30 mouse cellular contexts compared by ENCODE assay signal in the genomic region with DNA sequence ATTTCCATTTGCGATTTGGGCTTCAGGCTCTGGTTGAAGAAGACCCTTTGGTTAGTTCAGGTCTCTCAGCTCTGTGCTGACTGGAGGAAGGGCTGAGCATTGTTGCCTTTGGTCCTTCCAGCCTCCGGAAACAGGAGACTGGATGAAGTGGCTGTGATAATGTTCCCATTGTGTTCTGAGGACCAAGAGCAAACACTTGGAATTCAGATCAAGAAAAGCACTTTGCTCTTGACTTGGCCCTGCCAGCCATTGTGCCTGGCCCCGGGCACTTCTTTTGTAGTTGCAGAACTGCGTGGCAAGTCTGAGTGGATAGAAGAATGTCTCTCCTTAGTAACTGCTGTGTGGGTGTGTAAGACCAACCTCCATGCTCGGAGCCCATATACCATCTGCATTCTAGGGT. TPM values are rescaled to one million over a fixed set of nuclear protein-coding genes. Genes with fewer than 3 reads are reported as not detected.
DNase-seq lines count a peak whose midpoint lies in the region; ATAC-seq and TF ChIP-seq lines count a peak whose summit lies in the region.
"Had no signal": no experiment of that assay in that cellular context is flagged by ENCODE, and none has a peak within 500 bp of the region (broad histone marks: within the 10 kb centered on the region; RNA-seq: fewer than 3 reads in every experiment).

No protein-coding gene starts in this region.

- H3K4me2 ChIP-seq in midbrain, embryonic 11.5 days = no peak overlapping the region
- H3K4me2 ChIP-seq in lung, embryonic 16.5 days (ENCODE audit: low read depth, low read length) = no peak overlapping the region
- H3K4me2 ChIP-seq: embryonic facial prominence, embryonic 12.5 days; embryonic facial prominence, embryonic 15.5 days; forebrain, embryonic 13.5 days; heart, embryonic 13.5 days; hindbrain, embryonic 14.5 days had no signal

- no peak for DNase-seq in layer of hippocampus, adult 2 months (ENCODE audit: low spot score in 2 of 2)
- no peak for DNase-seq in layer of hippocampus, adult 18-20 months (ENCODE audit: low spot score in 2 of 2)
- DNase-seq in midbrain, embryonic 11.5 days (ENCODE audit: low spot score, missing footprints) = peak; percentile 76
- DNase-seq in midbrain, embryonic 10.5 days (ENCODE audit: low spot score) = no peak
- peak; percentile 51 for DNase-seq in lung, postnatal 36 days
- DNase-seq in left cerebral cortex, adult 2 months (ENCODE audit: extremely low spot score in 1 of 2, low spot score in 2 of 2) = no peak
- no peak for DNase-seq in kidney, adult 8-10 months
- DNase-seq: adrenal gland, adult 2 months; adrenal gland, postnatal 14 days; B cell, adult 2 months; cerebellum, adult 11 months; cerebellum, adult 2 months; cerebellum, adult 9-11 months; cerebellum, postnatal 25 days; gastrocnemius, postnatal 25 days; heart, adult 18-20 months; heart, postnatal 14 days; heart, postnatal 4 days had no signal

- H3K9me3 ChIP-seq in midbrain, embryonic 11.5 days (ENCODE audit: control insufficient read depth, low read length) = no peaks in the 10 kb centered on the region
- H3K9me3 ChIP-seq in midbrain, embryonic 10.5 days (replicated peaks) = no peaks in the 10 kb centered on the region
- H3K9me3 ChIP-seq in lung, embryonic 16.5 days (ENCODE audit: control insufficient read depth, low read length) = no peaks in the 10 kb centered on the region
- H3K9me3 ChIP-seq: embryonic facial prominence, embryonic 12.5 days; embryonic facial prominence, embryonic 15.5 days; forebrain, embryonic 13.5 days; G1E; heart, embryonic 13.5 days had no signal

- no peak overlapping the region for H3K4me3 ChIP-seq in layer of hippocampus, adult 2 months
- no peak overlapping the region for H3K4me3 ChIP-seq in midbrain, embryonic 11.5 days (ENCODE audit: low read depth, low read length)
- H3K4me3 ChIP-seq in midbrain, embryonic 10.5 days = no peak overlapping the region
- H3K4me3 ChIP-seq in lung, embryonic 16.5 days (ENCODE audit: low read length) = no peak overlapping the region
- H3K4me3 ChIP-seq in left cerebral cortex, adult 2 months = no peak overlapping the region
- H3K4me3 ChIP-seq: embryonic facial prominence, embryonic 12.5 days; embryonic facial prominence, embryonic 15.5 days; erythroblast, embryonic 14.5 days; forebrain, embryonic 13.5 days; heart, embryonic 13.5 days had no signal

- intact Hi-C loops in left cerebral cortex, adult 2 months (cut with DNase I) = no loop called here

- no peak for TF ChIP-seq CTCF in layer of hippocampus, adult 2 months (conservative IDR thresholded peaks at IDR 0.05)
- TF ChIP-seq CTCF in left cerebral cortex, adult 2 months (IDR thresholded peaks at IDR 0.05) = no peak

- H3K27me3 ChIP-seq in midbrain, embryonic 11.5 days (ENCODE audit: control insufficient read depth, insufficient read depth, low read length) = no peaks in the 10 kb centered on the region
- H3K27me3 ChIP-seq in midbrain, embryonic 10.5 days (ENCODE audit: low read depth, poor library complexity, severe bottlenecking) = no peaks in the 10 kb centered on the region
- H3K27me3 ChIP-seq in lung, embryonic 16.5 days (ENCODE audit: control insufficient read depth, insufficient read depth, low read depth, low read length) = no peaks in the 10 kb centered on the region
- H3K27me3 ChIP-seq: CH12.LX; embryonic facial prominence, embryonic 12.5 days; embryonic facial prominence, embryonic 15.5 days; forebrain, embryonic 13.5 days; heart, embryonic 13.5 days; Patski had no signal

- peaks cover 14% of the 10 kb centered on the region for H3K4me1 ChIP-seq in midbrain, embryonic 11.5 days (ENCODE audit: control insufficient read depth, insufficient read depth, low read length)
- peaks cover 28% of the 10 kb centered on the region for H3K4me1 ChIP-seq in midbrain, embryonic 10.5 days
- H3K4me1 ChIP-seq in lung, embryonic 16.5 days (replicated peaks; ENCODE audit: control insufficient read depth, insufficient read depth, low read length) = peaks cover 12% of the 10 kb centered on the region

- H3K36me3 ChIP-seq in midbrain, embryonic 11.5 days (ENCODE audit: control insufficient read depth, insufficient read depth, low read length) = no peaks in the 10 kb centered on the region
- peaks cover 40% of the 10 kb centered on the region for H3K36me3 ChIP-seq in midbrain, embryonic 10.5 days
- peaks cover 3% of the 10 kb centered on the region; the same call in 1 of the 2 replicates for H3K36me3 ChIP-seq in lung, embryonic 16.5 days (ENCODE audit: control insufficient read depth, insufficient read depth, low read length)
- H3K36me3 ChIP-seq: G1E had no signal

- WGBS in midbrain, embryonic 11.5 days = 78% methylated on average over 5 of the region's 5 CpGs
- 79% methylated on average over 5 of the region's 5 CpGs for WGBS in midbrain, embryonic 10.5 days
- 60% methylated on average over 5 of the region's 5 CpGs for WGBS in lung, embryonic 16.5 days

- peak overlapping the region; percentile 15; the same call in 1 of the 2 replicates for H3K27ac ChIP-seq in layer of hippocampus, adult 2 months
- no peak overlapping the region for H3K27ac ChIP-seq in midbrain, embryonic 11.5 days (ENCODE audit: low read depth, low read length)
- no peak overlapping the region for H3K27ac ChIP-seq in midbrain, embryonic 10.5 days (replicated peaks)
- H3K27ac ChIP-seq in lung, embryonic 16.5 days (ENCODE audit: low read length) = no peak overlapping the region; the same call in 1 of the 2 replicates
- no peak overlapping the region for H3K27ac ChIP-seq in left cerebral cortex, adult 2 months
- H3K27ac ChIP-seq: embryonic facial prominence, embryonic 12.5 days; embryonic facial prominence, embryonic 15.5 days; forebrain, embryonic 13.5 days; heart, embryonic 13.5 days; hindbrain, embryonic 14.5 days; hindbrain, postnatal 0 days had no signal

- no peak overlapping the region for H3K9ac ChIP-seq in midbrain, embryonic 11.5 days (ENCODE audit: low read length)
- no peak overlapping the region for H3K9ac ChIP-seq in lung, embryonic 16.5 days (ENCODE audit: low read length)
- H3K9ac ChIP-seq: embryonic facial prominence, embryonic 12.5 days; embryonic facial prominence, embryonic 15.5 days; forebrain, embryonic 13.5 days; heart, embryonic 13.5 days; hindbrain, embryonic 14.5 days had no signal

- ATAC-seq in midbrain, embryonic 11.5 days (ENCODE audit: low FRiP score) = no peak
- peak; percentile 80 for ATAC-seq in lung, embryonic 16.5 days (ENCODE audit: low read depth)
- ATAC-seq: forebrain, embryonic 13.5 days; forebrain, embryonic 16.5 days; hindbrain, postnatal 0 days; Patski had no signal

RNA-seq across cellular contexts. Expression of a gene that starts 9.6 kb away (rescaled TPM):
- 100 to 1,000 TPM; 167 to 169 TPM for total RNA-seq in layer of hippocampus, adult 2 months (2021)
- total RNA-seq in layer of hippocampus, adult 18-20 months (2021) = 100 to 1,000 TPM; 158 to 162 TPM
- 24.0 and 25.7 TPM in 2 replicates for polyA plus RNA-seq in midbrain, embryonic 11.5 days (2014; fragmentation: Nextera tagmentation; extraction: Ambion mirVana)
- polyA plus RNA-seq in midbrain, embryonic 10.5 days (2016; fragmentation: Nextera tagmentation; extraction: Ambion mirVana) = 19.9 and 28.5 TPM in 2 replicates
- polyA plus RNA-seq in lung, embryonic 16.5 days (2015; fragmentation: Nextera tagmentation; extraction: Ambion mirVana) = 11.6 and 12.8 TPM in 2 replicates
- 100 to 1,000 TPM; 188 TPM for total RNA-seq in left cerebral cortex, adult 2 months (2021)

RNA-seq across cellular contexts. Expression of a gene that starts 52.1 kb away (rescaled TPM):
- total RNA-seq in layer of hippocampus, adult 2 months (2021) = 10 to 100 TPM; 32.6 to 34.3 TPM
- 10 to 100 TPM; 29.1 to 30.4 TPM for total RNA-seq in layer of hippocampus, adult 18-20 months (2021)
- 13.8 and 17.1 TPM in 2 replicates for polyA plus RNA-seq in midbrain, embryonic 11.5 days (2014; fragmentation: Nextera tagmentation; extraction: Ambion mirVana)
- polyA plus RNA-seq in midbrain, embryonic 10.5 days (2016; fragmentation: Nextera tagmentation; extraction: Ambion mirVana) = 14.0 and 15.6 TPM in 2 replicates
- polyA plus RNA-seq in lung, embryonic 16.5 days (2015; fragmentation: Nextera tagmentation; extraction: Ambion mirVana) = 17.3 and 19.4 TPM in 2 replicates
- 10 to 100 TPM; 31.3 to 33.3 TPM for total RNA-seq in left cerebral cortex, adult 2 months (2021)

Comparison
In these comparisons a context has a peak if more than half of its experiments do, and no peak if none do; other contexts are left out.
1. DNase-seq: peak in midbrain, embryonic 11.5 days (single experiment) and lung, postnatal 36 days (single experiment); none in layer of hippocampus, adult 2 months (0 of 2), layer of hippocampus, adult 18-20 months (0 of 2), midbrain, embryonic 10.5 days (single experiment), left cerebral cortex, adult 2 months (0 of 2) and kidney, adult 8-10 months (0 of 2).